Mouse (Mus musculus): ENCODE results near the gene Gdf2.

Gdf2 gene

DNA sequence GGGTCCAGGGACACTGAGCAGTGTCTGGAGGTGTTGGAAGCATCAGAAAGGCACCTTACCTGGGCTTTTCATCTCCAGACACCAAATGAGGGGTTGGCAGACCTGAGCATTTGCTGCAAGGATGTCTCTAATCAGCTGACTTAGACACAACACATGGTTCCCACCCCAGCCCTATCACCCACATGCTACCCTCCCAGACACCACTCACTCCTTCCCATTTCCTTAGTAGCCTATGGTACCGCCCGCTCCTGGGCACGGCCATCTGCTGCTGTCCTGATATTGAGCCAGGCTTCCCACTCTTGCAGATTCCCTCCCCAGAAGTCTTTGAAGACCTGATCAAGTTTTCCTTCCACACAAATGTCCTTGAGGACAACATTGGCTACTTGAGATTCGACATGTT lies 17.3 kb downstream of the Gdf2 start:
- DNase-seq: no peak

- DNase-seq: no peak
These were observed 18.0 kb downstream of the Gdf2 start for GRCm38 (mm10) chr14:33958841-33959240.

DNA sequence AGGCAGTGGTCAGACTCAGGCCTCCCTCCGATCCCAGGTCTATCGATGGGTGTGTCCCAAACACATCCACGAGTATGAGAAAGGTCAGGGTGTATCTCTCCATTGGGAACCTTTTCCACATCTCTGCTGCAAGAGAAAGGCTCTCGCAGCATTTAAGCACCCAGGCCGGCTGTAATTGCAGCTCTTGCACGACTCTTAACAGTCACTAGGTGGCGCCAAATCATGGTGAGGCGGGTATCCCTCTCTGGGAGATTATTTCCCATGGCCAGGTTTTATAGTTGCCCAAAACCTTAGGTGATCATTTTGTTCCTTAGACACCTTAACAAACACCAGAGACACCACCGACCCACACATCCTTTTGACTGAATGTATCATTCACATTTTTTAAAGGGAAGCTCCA lies 18.5 kb downstream of the Gdf2 start:
- no peak for DNase-seq

GRCm38 (mm10) chr14:33965675-33966074 lies 24.8 kb downstream of the Gdf2 start:
- DNase-seq: no peak

DNA sequence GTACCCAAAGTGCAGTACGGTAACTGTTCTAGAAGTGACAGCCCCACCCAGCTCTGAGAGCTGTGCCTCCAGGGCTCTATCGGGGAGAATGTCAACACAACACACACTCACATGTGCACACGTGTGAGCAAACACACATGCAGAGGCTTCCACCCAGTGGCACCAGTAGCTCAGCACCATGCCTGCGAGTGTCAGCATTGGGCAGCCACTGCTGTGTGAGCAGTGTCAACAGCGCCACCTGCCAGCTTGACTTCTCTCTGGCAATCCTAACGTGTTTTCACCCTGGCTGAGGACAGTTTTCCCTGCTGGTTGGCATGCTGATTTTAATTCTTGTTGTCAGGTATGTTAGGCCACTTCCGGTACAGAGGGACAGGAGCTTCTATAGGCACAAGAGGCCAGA lies 31.8 kb downstream of the Gdf2 start:
- DNase-seq: no peak

DNA sequence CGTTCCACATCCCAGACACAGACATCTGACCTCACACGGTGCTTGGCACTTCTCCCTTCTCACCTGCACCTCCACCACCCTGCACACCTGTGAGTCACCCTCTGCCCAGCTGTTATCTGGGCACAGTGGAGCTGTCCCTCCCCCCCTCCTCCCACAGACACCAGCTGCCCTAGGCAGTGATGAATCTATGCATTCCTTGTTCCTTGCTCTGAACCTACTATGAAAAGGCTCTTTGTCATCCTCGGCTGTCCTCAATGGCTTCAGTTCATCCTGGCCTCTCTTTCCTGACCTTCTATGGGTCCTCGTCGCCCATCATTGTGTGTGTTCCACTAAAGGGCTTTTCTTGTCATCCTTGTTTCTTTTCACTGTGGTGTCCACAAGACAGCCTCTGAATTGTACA lies 33.9 kb downstream of the Gdf2 start:
- no peak for DNase-seq

DNA sequence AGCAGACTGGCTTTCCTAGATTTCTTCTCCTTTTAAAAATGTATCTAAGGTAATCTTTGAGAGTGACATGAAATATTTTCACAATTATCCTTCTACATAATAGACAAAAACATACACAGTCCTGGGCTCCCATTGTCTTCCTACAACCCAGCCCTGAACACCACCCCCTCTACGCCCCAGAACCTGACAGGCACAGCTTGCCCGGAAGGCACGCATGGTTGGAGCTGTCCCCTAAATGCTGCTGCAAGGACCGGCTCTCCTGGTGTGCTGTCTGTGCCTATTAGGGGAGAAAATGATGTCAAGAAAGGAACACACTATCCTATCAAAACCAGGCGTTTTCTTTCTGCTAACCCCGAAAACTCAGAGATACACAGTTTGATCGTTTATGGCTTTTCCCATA lies 36.9 kb downstream of the Gdf2 start:
- no peak for DNase-seq

GRCm38 (mm10) chr14:33978604-33979059 lies 37.8 kb downstream of the Gdf2 start, which contains the start of gene Zfp488:
TSS of gene Zfp488 (minus strand) at chr14:33978764.
- DNase-seq: no peak

- no peak for DNase-seq
These were observed 48.4 kb downstream of the Gdf2 start for GRCm38 (mm10) chr14:33989201-33989600.

DNA sequence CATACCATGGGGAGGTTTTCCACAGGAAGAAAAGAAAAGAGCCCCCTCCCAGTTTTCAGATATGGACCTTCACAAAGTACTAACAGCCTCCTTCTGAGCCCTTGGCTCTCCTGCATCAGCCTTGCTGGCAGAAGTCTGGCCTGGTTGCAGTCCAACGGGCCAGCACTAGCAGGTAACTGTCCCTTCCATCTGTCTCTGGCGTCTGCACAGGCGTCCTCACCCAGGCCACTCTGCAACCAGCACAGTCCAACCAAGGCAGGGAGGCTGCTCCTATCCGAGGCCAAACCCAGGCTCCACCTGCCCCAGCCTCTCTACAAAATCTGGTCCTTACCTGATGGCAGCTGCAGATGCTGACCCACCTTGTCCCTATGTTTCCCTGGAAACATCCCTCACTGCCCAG lies 51.1 kb downstream of the Gdf2 start:
- DNase-seq: no peak

DNA sequence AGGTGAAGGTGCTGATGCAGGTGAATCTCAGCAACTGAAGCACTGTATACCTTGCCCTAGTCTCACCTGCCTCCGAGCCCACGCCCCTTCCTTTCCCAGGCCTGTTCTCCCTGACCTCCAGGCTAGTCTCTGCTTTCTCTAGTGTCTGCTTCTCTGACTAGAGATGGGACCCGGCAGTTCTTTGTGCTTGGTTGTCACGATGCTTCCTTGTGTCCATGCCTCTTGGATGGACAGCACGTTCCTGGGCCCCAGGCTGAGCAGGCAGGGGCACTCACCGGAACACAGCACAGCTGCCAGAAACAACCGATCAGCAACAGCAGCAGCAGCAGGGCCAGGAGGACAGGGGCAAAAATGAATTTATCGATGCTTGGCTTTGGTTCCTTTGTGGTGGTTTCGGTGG lies 52.2 kb downstream of the Gdf2 start:
- no peak for DNase-seq

- DNase-seq: no peak
These were observed 52.9 kb downstream of the Gdf2 start for GRCm38 (mm10) chr14:33993521-33994289.

All from thymus, postnatal 25 days (tissue).